Mouse (Mus musculus) bone marrow, adult 2 months (tissue): ENCODE data around the gene Gmppa. TPM values are rescaled to one million over a fixed set of nuclear protein-coding genes. Genes with fewer than 3 reads are reported as not detected.

ENCODE experiments used
- H3K27ac ChIP-seq: fragments of 200-500 bp; 2 replicates; pipeline ENCODE4 v1.5.1; 2012; ENCODE audit warnings: low read depth, mild to moderate bottlenecking, control low read depth, inconsistent platforms, low read length; ENCODE audit not compliant: control insufficient read depth, poor library complexity, insufficient read depth
- H3K4me1 ChIP-seq: fragments of 200-500 bp; 2 replicates; pipeline ENCODE4 v1.6.1; 2011; ENCODE audit warnings: low read length; ENCODE audit not compliant: control insufficient read depth, insufficient read depth
- H3K4me3 ChIP-seq: fragments of 200-500 bp; replicated peaks from 2 replicates; pipeline ENCODE3; 2011; ENCODE audit warnings: mild to moderate bottlenecking, low read depth, low read length, control low read depth; ENCODE audit not compliant: control insufficient read depth
- CTCF ChIP-seq: fragments of 200-500 bp; IDR thresholded peaks from 2 replicates; pipeline ENCODE4 v1.5.1; 2011; ENCODE audit warnings: low read length, control low read depth; ENCODE audit not compliant: control insufficient read depth, insufficient read depth
- POLR2A ChIP-seq: fragments of 200-500 bp; IDR thresholded peaks from 2 replicates; pipeline ENCODE4 v1.6.1; 2011; ENCODE audit warnings: low read depth, mild to moderate bottlenecking, control low read depth, low read length, borderline replicate concordance; ENCODE audit not compliant: control insufficient read depth
- WGBS: fragments of 180-500 bp; shearing (Covaris S2); methylation state at CpG from one replicate; pipeline ENCODE4 v1.1.7; 2018; 5-methylcytosine and 5-hydroxymethylcytosine counted together
- polyA plus RNA-seq: library from polyadenylated mRNA; stranded (reverse); fragments of >200 nt; gene quantifications from 2 replicates; pipeline ENCODE4 v1.2.4, GENCODE M21; 2011; ENCODE audit warnings: low replicate concordance; ENCODE audit not compliant: missing spikeins, insufficient read depth, insufficient read length

Gene Gmppa
- polyA plus RNA-seq, 1 experiment, result 53.9 TPM

DNA sequence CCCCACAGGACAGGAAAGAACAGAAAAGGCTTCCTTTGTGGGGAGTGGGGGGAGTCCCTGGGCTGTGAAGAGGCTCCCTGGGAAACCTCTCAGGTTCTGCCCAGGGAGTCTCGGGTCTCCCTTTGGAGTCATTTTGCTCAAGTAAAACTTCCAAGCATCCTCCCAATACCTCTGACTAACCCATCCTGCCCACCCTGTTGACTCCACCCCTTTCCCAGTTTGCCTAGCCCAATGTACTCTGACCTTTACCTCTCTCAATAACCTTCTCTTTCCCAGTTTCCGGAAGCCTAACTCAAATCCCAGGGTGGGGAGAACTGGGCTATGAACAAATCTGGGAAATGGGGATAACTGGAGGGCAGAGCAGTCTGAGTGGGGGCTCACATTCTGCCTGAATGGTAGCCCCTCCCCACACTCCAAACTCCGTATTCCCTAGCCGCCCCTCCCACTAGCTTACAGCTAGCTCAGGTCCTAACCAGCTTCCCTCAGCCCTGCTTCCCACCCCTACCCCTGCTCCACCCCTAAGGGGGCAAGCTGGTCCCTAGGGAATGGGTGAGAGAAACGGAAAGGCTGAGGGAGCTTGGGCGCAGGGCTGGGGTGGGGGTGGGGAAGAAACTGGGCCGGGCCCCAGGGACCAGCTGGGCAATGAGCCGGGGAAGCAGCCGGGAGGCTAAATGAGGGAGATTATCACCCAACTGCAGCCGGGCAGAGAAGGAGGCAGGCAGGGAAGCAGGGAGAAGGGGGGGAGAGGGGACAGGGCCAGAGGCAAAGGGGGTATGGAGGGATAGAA, 11.7 kb downstream of the Gmppa start:
- Histone ChIP-seq H3K4me1 (no peaks in the 10 kb centered on the region), H3K4me3 (no peak overlapping the region), H3K27ac (no peak overlapping the region)
- TF ChIP-seq POLR2A, result no peak
- TF ChIP-seq CTCF, result no peak
- WGBS, result 6% methylated on average over 10 of the region's 10 CpGs

DNA sequence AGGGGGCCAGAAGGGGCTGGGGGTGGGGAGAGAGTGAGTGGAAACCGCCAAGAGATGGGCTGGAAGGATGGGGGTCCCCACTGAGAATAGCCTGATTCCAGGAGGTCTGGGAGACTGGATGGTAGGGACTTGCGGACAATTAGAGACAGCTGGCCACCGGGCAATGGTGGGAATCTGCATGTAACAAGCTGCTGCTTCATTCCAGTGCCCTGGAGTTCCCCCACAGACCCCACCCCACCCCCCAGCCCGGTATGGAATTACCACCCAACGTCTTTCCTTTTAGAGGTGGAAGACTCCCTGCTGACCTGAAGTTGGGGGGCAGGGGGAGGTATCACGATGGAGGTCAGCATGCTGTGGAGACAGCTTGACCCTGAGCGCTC, 12.3 kb downstream of the Gmppa start:
- 11% methylated on average over 7 of the region's 7 CpGs for WGBS
- Histone ChIP-seq H3K4me1 (no peaks in the 10 kb centered on the region), H3K4me3 (no peak overlapping the region), H3K27ac (no peak overlapping the region)
- TF ChIP-seq CTCF (no peak), POLR2A (no peak)

GRCm38 (mm10) chr1:75448937-75449336, 13.2 kb downstream of the Gmppa start:
- no peak overlapping the region for H3K27ac ChIP-seq
- H3K4me3 ChIP-seq, result no peak overlapping the region
- 6% methylated on average over 13 of the region's 14 CpGs for WGBS
- TF ChIP-seq POLR2A, result no peak
- no peak for TF ChIP-seq CTCF
- no peaks in the 10 kb centered on the region for H3K4me1 ChIP-seq

DNA sequence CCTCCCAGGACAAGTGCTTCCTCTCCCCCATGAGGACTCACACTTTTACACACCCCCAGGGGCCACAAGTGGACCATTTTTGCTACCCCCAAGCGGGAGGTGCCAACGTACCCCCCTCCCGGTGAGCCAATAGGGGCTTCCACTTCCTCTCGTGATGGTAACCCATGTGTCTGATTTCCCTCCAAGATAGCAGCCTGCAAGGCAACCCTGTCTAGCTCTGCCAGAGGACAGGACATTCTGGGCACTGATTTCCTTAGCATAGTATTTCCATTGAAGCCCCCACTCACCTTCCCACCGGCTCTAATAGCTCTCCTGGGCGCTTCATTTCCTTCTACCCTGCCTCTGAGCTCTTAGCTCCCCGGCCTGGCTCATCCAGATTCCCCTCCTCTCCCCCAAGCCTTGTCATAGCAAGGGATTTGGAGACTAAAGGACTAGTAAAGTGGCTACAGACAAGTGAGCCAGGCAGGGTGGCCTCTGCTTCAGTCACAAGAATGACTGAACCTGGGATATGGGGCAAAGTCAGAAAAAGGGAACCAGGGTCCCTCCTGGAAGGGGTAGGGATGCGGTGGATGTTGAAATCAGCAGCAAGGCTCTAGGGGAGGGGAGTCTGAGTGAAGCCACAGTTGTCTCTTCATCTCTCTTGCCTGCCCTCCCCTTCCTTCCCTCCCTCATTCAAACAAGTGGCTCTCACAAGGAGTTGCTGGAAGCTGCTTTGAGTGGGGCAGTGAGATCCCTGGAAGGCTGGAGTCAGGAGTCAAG, 13.8 kb downstream of the Gmppa start:
- TF ChIP-seq CTCF, result no peak
- no peak for TF ChIP-seq POLR2A
- 2% methylated on average over 8 of the region's 8 CpGs for WGBS
- H3K4me1 ChIP-seq, result no peaks in the 10 kb centered on the region
- H3K27ac ChIP-seq, result no peak overlapping the region
- no peak overlapping the region for H3K4me3 ChIP-seq

GRCm38 (mm10) chr1:75450314-75451005, 14.7 kb downstream of the Gmppa start, which contains the start of gene Asic4:
Asic4 (plus strand) TSS chr1:75450436.
- Histone ChIP-seq H3K4me3 (no peak within 1 kb of the TSS), H3K27ac (no peak within 1 kb of the TSS), H3K4me1 (no peaks in the 10 kb centered on the region)
- WGBS, result 2% methylated on average over 35 of the region's 35 CpGs
- TF ChIP-seq CTCF (no peak), POLR2A (no peak)

DNA sequence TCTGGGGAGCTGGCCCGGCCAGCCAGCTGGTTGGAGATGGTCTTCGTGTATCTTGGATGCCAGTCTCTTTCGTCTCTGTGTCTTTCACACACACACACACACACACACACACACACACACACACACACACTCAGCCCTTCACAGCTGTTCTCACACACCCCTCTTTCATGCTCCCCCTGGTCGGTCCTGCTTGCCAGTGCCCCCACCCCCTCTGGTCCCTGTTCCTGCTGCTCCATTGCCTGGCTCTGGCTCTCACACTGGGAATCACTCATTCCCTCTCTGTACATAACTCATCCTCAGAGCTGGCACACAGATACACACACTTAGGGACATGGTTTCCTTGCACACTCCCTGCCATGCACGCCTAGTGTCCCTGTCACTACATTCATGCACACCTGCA, 16.2 kb downstream of the Gmppa start:
- TF ChIP-seq POLR2A (no peak), CTCF (no peak)
- no peak overlapping the region for H3K4me3 ChIP-seq
- H3K27ac ChIP-seq, result no peak overlapping the region
- H3K4me1 ChIP-seq, result no peaks in the 10 kb centered on the region
- 69% methylated on average over 5 of the region's 5 CpGs for WGBS

GRCm38 (mm10) chr1:75455433-75455832, 19.7 kb downstream of the Gmppa start:
- TF ChIP-seq CTCF, result no peak
- TF ChIP-seq POLR2A, result no peak
- WGBS, result 64% methylated on average over 3 of the region's 3 CpGs
- Histone ChIP-seq H3K4me1 (no peaks in the 10 kb centered on the region), H3K27ac (no peak overlapping the region), H3K4me3 (no peak overlapping the region)

- Histone ChIP-seq H3K27ac (no peak overlapping the region), H3K4me1 (no peaks in the 10 kb centered on the region), H3K4me3 (no peak overlapping the region)
- no peak for TF ChIP-seq CTCF
- no peak for TF ChIP-seq POLR2A
- 36% methylated on average over 5 of the region's 5 CpGs for WGBS
Measured at GRCm38 (mm10) chr1:75455948-75456347, 20.2 kb downstream of the Gmppa start.

- WGBS, result 5% methylated on average over 14 of the region's 14 CpGs
- H3K27ac ChIP-seq, result no peak overlapping the region
- no peak overlapping the region for H3K4me3 ChIP-seq
- TF ChIP-seq CTCF (peak; percentile 41), POLR2A (no peak)
- H3K4me1 ChIP-seq, result no peaks in the 10 kb centered on the region
Measured at GRCm38 (mm10) chr1:75456746-75457564, 21.2 kb downstream of the Gmppa start.
